ENCODE assay signal across 10 mouse cellular contexts in genomic region chr11:26437818-26438217, GRCm38 (mm10). TPM values are rescaled to one million over a fixed set of nuclear protein-coding genes. Genes with fewer than 3 reads are reported as not detected.
DNase-seq lines count a peak whose midpoint lies in the region; TF ChIP-seq lines count a peak whose summit lies in the region.
"Had no signal": no experiment of that assay in that cellular context is flagged by ENCODE, and none has a peak within 500 bp of the region (broad histone marks: within the 10 kb centered on the region; RNA-seq: fewer than 3 reads in every experiment).

No protein-coding gene starts in this region.

- peak; percentile 29 for DNase-seq in right cerebral cortex, adult 18-20 months
- no peak for DNase-seq in right cerebral cortex, postnatal 36 days (ENCODE audit: low spot score in 2 of 2)
- peak; percentile 8 to 25 for DNase-seq in frontal cortex, postnatal 10 days (ENCODE audit: low spot score in 2 of 2)
- peak; percentile 4 to 9 for DNase-seq in left cerebral cortex, postnatal 36 days (ENCODE audit: low spot score in 2 of 2)
- DNase-seq in adrenal gland, adult 8-10 months = no peak
- no peak for DNase-seq in ovary, postnatal 10 days (ENCODE audit: low spot score)
- DNase-seq in heart, postnatal 4 days = no peak
- no peak for DNase-seq in lung, adult 2 months

- no peak for TF ChIP-seq CTCF in lung, adult 2 months (IDR thresholded peaks at IDR 0.05; ENCODE audit: insufficient read depth, low read length)

- intact Hi-C loops in left cerebral cortex, postnatal 36 days (cut with DNase I) = no loop called here

- no peaks in the 10 kb centered on the region for H3K4me1 ChIP-seq in lung, adult 2 months (ENCODE audit: control insufficient read depth, insufficient read depth, low read length)
- H3K4me1 ChIP-seq: embryonic facial prominence, embryonic 12.5 days; lung, embryonic 15.5 days had no signal

- TF ChIP-seq POLR2A in lung, adult 2 months (IDR thresholded peaks at IDR 0.05; ENCODE audit: borderline replicate concordance, extremely low read depth, low read depth, low read length) = no peak

- H3K4me3 ChIP-seq in lung, adult 2 months (replicated peaks; ENCODE audit: extremely low read depth, low read depth, low read length) = no peak overlapping the region
- H3K4me3 ChIP-seq: embryonic facial prominence, embryonic 12.5 days; lung, embryonic 15.5 days had no signal

- WGBS in lung, adult 2 months = 81% methylated on average over 13 of the region's 13 CpGs

RNA-seq across cellular contexts. Expression of gene Fancl, which starts 51.9 kb away (rescaled TPM):
- total RNA-seq in left cerebral cortex, postnatal 36 days (2021) = 1 to 10 TPM; 7.2 to 8.3 TPM
- total RNA-seq in adrenal gland, adult 8-10 months (2022) = 10 to 100 TPM; 12.5 to 17.3 (median 13.5) TPM
- 10 to 100 TPM; 15.4 to 16.5 TPM for total RNA-seq in heart, postnatal 4 days (2021)
- polyA plus RNA-seq in lung, adult 2 months (2012; rRNA removed) = 1.3 and 2.7 TPM in 2 replicates

Comparison
In these comparisons a context has a peak if more than half of its experiments do, and no peak if none do; other contexts are left out.
1. DNase-seq: peak in right cerebral cortex, adult 18-20 months (single experiment), frontal cortex, postnatal 10 days (2 of 2) and left cerebral cortex, postnatal 36 days (2 of 2); none in right cerebral cortex, postnatal 36 days (0 of 2), adrenal gland, adult 8-10 months (single experiment), ovary, postnatal 10 days (single experiment), heart, postnatal 4 days (single experiment) and lung, adult 2 months (single experiment).